Mouse (Mus musculus) lung, adult 2 months (tissue): ENCODE results near the gene Pex3. TPM values are rescaled to one million over a fixed set of nuclear protein-coding genes. Genes with fewer than 3 reads are reported as not detected.

Experiments
- DNase-seq: peaks from one replicate; pipeline ENCODE4 v3.0.0; 2022
- H3K4me1 ChIP-seq: fragments of 200-500 bp; 2 replicates; pipeline ENCODE4 v1.6.1; 2011; ENCODE audit warnings: low read length; ENCODE audit not compliant: control insufficient read depth, insufficient read depth
- H3K4me3 ChIP-seq: fragments of 200-500 bp; replicated peaks from 2 replicates; pipeline ENCODE3; 2011; ENCODE audit warnings: low read depth, mild to moderate bottlenecking, control low read depth, low read length; ENCODE audit errors: extremely low read depth
- CTCF ChIP-seq: fragments of 200-500 bp; IDR thresholded peaks from 2 replicates; pipeline ENCODE4 v1.5.1; 2011; ENCODE audit warnings: mild to moderate bottlenecking, low read length, control low read depth; ENCODE audit not compliant: insufficient read depth
- POLR2A ChIP-seq: fragments of 200-500 bp; IDR thresholded peaks from 2 replicates; pipeline ENCODE4 v1.6.1; 2011; ENCODE audit warnings: low read depth, mild to moderate bottlenecking, control low read depth, low read length, borderline replicate concordance; ENCODE audit errors: extremely low read depth
- WGBS: fragments of 180-500 bp; shearing (Covaris S2); methylation state at CpG from one replicate; pipeline ENCODE4 v1.1.7; 2018; 5-methylcytosine and 5-hydroxymethylcytosine counted together
- polyA plus RNA-seq: library from polyadenylated mRNA; depleted of rRNA; stranded (reverse); fragments of >200 nt; gene quantifications from 2 replicates; pipeline ENCODE4 v1.2.3, GENCODE M21; 2012; rRNA removed

Pex3 gene
- polyA plus RNA-seq: 8.5 and 12.0 TPM in 2 replicates

DNA sequence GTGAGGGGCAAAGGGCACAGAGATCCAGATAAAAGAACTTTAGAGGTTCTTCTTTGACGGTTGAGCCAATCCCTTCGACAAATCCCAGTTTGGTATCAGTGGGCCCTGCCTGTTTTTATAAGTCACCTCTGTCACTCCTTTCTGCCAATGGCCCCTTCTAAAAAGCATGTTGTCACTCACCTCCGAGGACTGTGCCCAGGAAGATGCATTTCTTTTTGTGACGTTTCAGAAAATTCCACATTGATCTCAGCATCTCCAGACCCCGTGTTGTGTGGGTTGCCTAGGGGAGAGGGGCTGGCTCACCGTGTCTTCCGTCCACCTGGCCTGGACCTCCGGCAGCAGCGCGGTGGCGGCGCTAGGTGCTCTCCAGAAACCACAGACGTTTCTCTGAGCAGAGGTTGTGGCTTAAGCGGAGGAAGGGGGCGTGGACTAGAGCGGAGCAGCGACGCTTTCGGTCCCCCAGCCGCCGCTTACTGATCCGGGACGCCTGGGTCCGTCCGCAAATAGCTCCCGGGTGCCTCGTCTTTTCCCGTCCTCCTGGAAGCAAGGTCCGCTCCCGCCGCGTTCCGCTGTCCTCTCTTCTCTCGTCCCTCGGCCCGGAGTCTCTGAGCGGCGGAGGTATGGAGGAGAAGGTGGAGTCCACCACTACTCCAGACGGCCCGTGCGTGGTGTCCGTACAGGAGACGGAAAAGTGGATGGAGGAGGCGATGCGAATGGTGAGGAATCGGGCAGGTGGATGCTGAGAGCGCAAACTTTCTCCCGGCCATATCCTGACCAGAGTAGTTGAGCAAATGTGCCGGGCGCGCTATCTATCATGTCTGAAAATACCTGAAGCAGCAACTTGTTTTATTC, at the start of gene Pex3, which contains the start of gene Adat2:
TSS of gene Pex3 (minus strand) at position 497 of the 852 bp plus-strand sequence.
TSS of gene Adat2 (plus strand) at position 249 of the 852 bp plus-strand sequence.
- peaks cover 3% of the 10 kb centered on the region; the same call in 1 of the 2 replicates for H3K4me1 ChIP-seq
- H3K4me3 ChIP-seq: peak within 1 kb of the TSS; percentile 96
- DNase-seq: peak; percentile 89
- WGBS: under 1% methylated on average over 51 of the region's 51 CpGs
- no peak for TF ChIP-seq CTCF
- TF ChIP-seq POLR2A: peak; percentile 76; the same call in 1 of the 2 replicates

GRCm38 (mm10) chr10:13600926-13601325, 48.0 kb upstream of the Pex3 start:
- TF ChIP-seq CTCF (no peak), POLR2A (no peak)
- DNase-seq: no peak
- Histone ChIP-seq H3K4me3 (no peak overlapping the region), H3K4me1 (no peaks in the 10 kb centered on the region)
- 74% methylated on average over 2 of the region's 2 CpGs for WGBS

GRCm38 (mm10) chr10:13597491-13597890, 44.5 kb upstream of the Pex3 start:
- Histone ChIP-seq H3K4me3 (no peak overlapping the region), H3K4me1 (no peaks in the 10 kb centered on the region)
- 66% methylated on average over 8 of the region's 8 CpGs for WGBS
- DNase-seq: no peak
- no peak for TF ChIP-seq POLR2A

GRCm38 (mm10) chr10:13596866-13597265, 43.9 kb upstream of the Pex3 start:
- WGBS: 73% methylated on average over 9 of the region's 9 CpGs
- H3K4me1 ChIP-seq: no peaks in the 10 kb centered on the region
- no peak for DNase-seq
- no peak overlapping the region for H3K4me3 ChIP-seq
- no peak for TF ChIP-seq CTCF
- no peak for TF ChIP-seq POLR2A

- 44% methylated on average over 3 of the region's 3 CpGs for WGBS
Observed at GRCm38 (mm10) chr10:13596073-13596472, 43.1 kb upstream of the Pex3 start.

DNA sequence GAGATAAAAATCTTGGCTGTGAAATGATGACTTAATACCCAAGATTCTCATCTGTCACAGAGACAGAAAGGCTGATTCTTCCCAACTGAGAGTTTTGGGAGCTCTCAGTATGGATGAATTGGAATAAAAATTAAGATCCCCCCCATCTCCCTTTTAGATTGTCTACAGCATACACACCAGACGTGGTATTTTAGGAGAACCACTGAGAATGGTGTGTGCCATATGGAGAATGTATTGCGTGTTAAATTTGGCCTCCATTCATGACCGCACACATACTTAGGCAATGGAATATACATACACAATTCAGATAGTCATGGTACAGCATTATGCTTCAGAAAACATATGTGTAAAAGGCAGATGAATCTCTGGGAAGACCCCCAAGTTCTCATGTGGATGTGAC, 40.6 kb upstream of the Pex3 start:
- TF ChIP-seq CTCF: no peak
- no peak for TF ChIP-seq POLR2A
- Histone ChIP-seq H3K4me3 (no peak overlapping the region), H3K4me1 (no peaks in the 10 kb centered on the region)
- WGBS: 84% methylated on average over 3 of the region's 3 CpGs
- DNase-seq: no peak

More at GRCm38 (mm10) chr10:13596073-13596472, 43.1 kb upstream of the Pex3 start:
- TF ChIP-seq POLR2A: no peak
- TF ChIP-seq CTCF: no peak
- H3K4me3 ChIP-seq: no peak overlapping the region
- no peaks in the 10 kb centered on the region for H3K4me1 ChIP-seq
- no peak for DNase-seq

- TF ChIP-seq POLR2A (no peak), CTCF (no peak)
- H3K4me3 ChIP-seq: no peak overlapping the region
- 90% methylated on average over 10 of the region's 10 CpGs for WGBS
- DNase-seq: no peak
- no peaks in the 10 kb centered on the region for H3K4me1 ChIP-seq
Observed at GRCm38 (mm10) chr10:13592196-13592595, 39.3 kb upstream of the Pex3 start.

DNA sequence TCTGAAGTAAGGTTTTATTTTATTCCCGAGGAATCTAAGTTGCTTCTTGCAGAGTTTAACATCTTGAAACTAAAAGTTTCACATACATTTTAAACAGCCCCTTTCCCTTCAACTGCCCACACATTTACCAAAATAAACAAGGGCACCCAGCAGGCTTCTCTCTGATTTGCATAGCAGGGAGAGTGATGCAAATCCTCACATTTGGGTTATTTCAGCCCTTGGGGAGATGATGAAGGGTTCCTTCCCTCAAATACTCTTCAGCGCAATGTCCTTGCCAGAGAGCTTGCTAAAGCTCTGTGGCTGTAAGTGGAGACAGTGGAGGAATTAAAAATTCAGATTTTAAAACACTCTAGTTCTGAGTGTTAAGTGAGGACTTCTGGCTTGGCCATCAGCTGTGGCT, 35.0 kb upstream of the Pex3 start:
- H3K4me3 ChIP-seq: no peak overlapping the region
- DNase-seq: no peak
- no peaks in the 10 kb centered on the region for H3K4me1 ChIP-seq
- TF ChIP-seq CTCF (no peak), POLR2A (no peak)
- WGBS: 51% methylated on average over 2 of the region's 2 CpGs

DNA sequence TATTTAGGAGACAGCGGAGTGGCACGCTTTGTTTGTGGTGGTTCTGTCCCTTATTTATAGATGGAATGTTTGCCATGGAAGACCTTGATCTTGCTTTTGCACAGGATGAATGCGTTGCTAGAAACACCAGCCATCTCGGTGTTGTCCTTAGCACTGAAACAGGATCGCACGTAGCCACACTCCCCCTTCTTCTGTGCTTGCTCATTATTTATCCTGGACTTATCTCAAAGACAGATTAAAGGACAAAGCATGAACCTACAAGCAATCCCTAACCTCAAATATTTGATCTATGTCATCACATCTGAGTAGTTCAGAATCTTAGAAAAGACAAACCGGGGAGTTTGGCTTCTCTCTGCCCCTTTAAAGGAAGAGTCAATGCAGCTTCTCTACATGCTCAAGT, 24.2 kb upstream of the Pex3 start:
- 70% methylated on average over 7 of the region's 7 CpGs for WGBS

DNA sequence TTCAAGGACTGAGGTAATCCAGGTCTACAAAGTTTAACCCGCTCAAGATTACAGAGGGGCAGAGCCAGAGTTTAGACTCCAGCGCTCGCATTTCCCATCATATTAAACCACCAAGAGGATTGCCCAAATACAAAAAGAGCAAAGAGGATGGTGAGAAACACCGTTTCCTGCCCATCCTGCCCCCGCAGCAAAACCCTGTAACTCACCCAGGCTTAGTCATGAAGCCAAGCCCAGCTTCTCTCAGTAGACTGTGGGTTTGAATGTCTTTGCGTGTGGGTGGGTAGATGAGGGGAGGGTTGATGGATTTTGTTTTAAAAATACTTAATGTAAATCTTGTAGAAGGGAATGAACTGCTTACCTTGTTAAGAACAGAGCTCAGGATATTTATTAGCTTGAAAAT, 19.5 kb upstream of the Pex3 start:
- whole genome bisulfite sequencing: 75% methylated on average over 6 of the region's 6 CpGs
- H3K4me1 ChIP-seq: no peaks in the 10 kb centered on the region
- no peak overlapping the region for H3K4me3 ChIP-seq
- TF ChIP-seq CTCF (no peak), POLR2A (no peak)
- DNase-seq: no peak

More for the DNA sequence above, 24.2 kb upstream of the Pex3 start:
- no peaks in the 10 kb centered on the region for H3K4me1 ChIP-seq
- no peak overlapping the region for H3K4me3 ChIP-seq
- DNase-seq: no peak
- TF ChIP-seq CTCF (no peak), POLR2A (no peak)
